Mouse (Mus musculus) liver, postnatal 0 days (tissue): ENCODE results near the gene Rps8.

Source experiments
- CTCF ChIP-seq: sonication (generic); IDR thresholded peaks from 2 replicates; pipeline ENCODE4 v1.5.1; 2016; ENCODE audit warnings: antibody characterized with exemption, low read depth
- EP300 ChIP-seq: IDR thresholded peaks from 2 replicates; pipeline ENCODE4 v1.6.1; 2016; ENCODE audit warnings: antibody characterized with exemption, low read depth, mild to moderate bottlenecking

DNA sequence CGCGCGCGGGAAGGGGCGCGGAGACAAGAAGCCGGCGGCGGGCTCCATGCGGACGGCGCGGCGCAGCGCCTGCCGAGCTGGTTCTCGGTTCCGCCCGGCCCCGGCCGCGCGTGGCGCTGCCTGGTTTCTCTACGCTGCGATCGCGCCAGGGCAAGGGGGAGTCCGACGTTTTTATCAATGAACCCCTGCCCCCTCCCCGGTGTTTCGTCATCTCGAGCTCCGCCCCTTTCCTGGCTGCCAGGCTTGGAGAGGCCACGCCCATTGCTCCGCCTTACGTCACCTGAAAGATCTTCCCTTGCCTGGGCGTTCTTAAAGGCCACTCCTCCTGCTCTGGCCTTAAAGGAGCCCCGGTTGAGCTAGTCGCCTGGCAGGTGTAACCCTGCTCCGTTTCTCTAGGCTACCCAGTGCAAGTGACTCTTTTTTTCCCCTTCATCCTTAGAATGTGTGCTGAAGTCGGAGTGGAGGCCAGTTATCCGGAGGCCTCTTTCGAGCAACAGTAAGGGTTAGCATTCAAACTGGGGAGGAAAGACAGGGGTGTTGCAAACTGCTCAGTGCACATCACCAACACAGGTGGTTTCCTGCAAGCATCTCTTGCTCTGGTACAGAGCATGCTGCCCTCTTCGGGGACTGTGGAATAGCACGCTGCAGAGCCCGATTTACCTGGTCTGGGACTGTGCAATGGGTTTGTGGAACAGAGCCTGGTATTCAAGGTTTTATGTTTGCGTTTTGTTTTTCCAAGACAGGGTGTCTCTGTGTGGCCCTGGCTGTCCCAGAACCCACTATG lies 22.0 kb downstream of the Rps8 start, which contains the start of gene Plk3:
- TF ChIP-seq CTCF (peak; percentile 15; the same call in 1 of the 2 replicates), EP300 (peak; percentile 37; the same call in 1 of the 2 replicates)
